Mouse (Mus musculus): ENCODE data around the gene Dexi.

Gene Dexi

DNA sequence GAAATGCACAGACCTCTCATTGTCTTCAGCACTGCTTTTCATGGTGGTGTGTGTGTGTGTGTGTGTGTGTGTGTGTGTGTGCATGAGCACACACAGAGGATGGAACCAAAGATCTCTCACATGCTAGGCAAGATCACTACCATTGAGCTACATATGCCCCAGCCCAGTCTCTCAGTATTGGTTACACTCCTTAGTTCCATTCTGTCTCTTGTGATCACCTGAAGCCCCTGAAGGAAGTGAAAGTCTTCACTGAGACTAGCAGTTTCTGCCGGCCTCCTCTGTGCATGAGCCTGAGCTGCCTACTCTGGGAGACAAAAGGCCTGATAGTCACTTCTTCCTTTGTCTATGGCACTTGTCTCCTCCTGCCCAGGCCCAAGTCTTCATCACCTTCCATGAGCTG, 43.7 kb downstream of the Dexi start:
- no peak for DNase-seq (ENCODE audit: low read depth)

DNA sequence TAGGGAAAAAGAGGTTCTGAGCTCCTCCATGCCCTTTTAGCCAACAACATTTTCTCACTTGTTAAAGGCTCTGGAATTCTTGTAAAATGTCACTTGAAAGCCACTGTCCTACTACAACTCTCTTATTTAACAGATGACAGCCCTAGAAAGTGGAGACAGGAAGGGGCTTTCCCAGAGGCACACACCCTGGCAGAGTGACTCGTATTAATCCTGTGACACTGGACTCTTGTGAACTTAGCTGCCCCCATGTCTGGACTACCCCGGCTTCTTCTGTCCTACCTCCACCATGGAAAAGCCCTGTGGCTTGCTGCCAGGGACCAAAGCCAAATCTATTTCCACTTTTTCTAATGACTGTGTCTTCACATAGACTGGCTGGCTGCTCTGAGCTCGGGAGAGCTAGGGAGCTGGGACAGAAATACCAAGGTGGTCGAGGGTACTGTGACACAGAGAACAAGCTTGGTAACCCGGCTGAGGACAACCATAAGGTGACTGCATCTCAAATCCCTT, 44.7 kb downstream of the Dexi start:
- no peak for DNase-seq (ENCODE audit: low read depth)

DNA sequence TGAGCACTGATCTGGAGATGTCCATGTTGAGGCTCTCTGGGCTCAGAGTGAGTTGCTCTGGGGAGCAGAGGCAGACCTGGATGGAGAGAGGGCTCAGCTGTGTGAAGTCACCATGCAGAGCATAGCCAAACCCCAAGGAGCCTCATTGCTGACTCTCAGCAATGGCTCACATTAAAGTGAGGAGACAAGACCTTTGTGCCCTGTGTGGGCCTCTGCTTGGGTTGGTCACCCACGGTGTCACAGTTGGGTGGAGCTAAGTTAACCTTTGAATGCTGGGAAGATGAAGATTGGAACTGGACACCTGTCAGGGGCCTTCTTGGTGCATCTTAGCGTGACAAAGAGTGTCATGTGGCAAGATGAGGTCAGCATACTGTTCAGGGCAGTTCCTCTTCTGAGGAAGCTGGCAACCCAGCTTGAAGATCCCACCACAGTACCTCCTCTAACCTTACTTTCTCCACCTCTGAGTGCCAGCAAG, 47.0 kb downstream of the Dexi start:
- DNase-seq (ENCODE audit: low read depth) = no peak

DNA sequence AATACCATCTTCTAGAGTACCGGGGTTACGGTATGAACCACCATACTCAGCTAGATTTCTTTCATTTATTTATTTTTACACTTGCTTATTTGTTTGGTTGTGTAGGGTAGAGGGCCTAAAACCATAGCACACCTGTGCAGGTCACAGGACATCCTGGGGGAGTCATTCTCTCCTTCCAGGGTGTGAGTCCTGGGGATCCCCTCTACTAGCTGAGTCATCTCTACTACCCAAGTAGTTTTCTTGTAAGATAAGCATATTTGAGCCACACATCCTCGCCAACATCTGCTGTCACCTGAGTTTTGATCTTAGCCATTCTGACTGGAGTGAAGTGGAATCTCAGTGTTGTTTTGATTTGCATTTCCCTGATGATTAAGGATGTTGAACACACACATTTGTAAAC, 50.3 kb downstream of the Dexi start:
- no peak for DNase-seq (ENCODE audit: low read depth)

DNA sequence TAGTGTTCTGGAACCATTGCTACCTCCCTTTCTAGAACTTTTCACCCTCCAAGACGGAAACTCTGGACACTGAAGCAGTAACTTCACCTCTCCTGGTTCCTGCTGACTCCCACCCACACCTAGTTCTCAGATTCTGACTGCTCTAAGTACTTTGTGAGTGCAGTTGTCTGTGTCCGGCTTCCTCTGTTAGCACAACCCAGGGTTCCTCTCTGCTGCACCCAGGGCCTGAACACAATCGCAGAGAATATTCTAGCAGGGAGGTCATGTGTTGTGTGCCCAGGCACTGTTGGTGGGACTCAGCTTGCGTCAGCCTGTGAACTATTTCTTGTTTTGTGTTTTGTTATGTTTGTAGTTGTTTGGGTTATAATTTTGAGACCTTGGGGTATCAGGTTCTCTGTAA, 51.1 kb downstream of the Dexi start:
- DNase-seq (ENCODE audit: low read depth) = no peak

DNA sequence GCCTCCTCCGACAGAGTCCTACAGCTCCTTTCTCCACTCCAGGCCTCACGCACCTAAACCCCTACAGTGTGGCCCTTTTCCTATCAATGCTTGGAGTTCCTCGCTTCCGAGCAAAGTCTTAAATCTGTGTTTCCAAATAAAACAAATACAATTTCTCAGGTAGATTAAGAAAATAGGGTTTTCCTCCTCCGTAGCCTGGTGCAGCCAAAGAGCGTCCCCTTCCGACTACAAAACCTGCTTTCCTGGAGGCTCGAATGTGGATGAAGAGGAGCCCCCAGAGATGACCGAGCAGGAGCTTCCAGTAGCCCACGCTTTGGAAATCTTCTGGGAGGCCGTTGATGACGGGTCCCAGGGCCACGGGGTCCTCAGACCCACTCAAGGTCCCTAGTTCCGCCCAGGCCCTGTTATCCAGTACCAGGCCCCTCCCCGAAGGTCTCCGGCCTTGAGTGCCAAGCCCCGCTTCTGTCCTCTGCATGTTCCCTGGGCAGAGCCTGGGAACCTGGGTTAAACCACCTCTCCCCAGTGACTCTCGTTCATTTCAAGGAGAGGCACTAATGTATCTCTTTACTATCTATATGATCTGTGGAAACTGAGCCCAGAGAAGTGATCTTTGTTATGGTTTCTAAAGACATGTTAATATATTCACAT, 52.2 kb downstream of the Dexi start:
- no peak for DNase-seq (ENCODE audit: low read depth)

DNA sequence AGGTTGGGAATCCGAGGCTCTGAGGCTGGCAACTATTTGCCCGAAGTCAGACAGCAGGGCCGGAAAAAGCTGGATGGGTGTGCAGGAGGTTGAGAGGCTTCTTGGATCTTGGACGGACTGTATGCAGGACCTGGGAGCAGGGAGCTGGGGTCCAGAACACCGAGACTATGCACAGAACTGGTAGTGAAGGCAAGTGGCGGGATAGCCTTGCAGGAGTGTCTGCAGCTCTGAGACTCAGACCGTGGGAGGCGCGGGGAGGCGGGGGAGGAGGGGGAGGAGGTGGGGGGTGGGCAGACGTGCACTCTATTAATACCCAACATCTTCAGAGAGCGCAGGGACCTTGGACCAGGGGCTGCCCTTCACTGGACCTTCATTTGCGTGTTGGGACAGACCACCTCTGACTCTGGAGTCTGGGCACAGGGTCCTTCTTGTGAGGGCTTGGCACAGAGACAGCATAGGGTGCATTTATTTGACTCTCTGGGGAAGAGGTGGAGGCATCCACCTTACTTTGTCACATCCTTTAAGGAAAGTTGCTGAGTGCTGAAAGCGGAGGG, 52.9 kb downstream of the Dexi start:
- no peak for DNase-seq (ENCODE audit: low read depth)

DNA sequence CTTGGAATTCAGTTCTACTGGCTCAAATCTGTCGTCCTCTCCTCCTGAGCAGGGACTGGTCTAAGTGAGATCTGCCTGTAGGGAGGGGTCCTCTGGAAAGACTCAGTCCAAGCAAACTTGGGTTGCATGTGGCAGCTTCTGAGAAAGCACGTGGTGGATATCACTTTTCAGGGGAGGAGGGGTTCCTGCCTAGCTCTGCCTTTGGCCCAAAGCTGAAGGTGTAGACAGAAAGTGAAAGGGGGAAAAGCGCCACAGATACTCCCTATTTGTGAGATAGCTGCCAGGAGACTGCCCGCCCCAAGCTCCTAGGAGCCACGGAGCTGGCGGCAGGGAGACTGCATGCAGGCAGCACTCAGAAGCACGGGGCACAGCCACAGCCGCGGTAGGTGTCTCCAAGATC, 53.4 kb downstream of the Dexi start:
- DNase-seq (ENCODE audit: low read depth) = peak; percentile 15

DNA sequence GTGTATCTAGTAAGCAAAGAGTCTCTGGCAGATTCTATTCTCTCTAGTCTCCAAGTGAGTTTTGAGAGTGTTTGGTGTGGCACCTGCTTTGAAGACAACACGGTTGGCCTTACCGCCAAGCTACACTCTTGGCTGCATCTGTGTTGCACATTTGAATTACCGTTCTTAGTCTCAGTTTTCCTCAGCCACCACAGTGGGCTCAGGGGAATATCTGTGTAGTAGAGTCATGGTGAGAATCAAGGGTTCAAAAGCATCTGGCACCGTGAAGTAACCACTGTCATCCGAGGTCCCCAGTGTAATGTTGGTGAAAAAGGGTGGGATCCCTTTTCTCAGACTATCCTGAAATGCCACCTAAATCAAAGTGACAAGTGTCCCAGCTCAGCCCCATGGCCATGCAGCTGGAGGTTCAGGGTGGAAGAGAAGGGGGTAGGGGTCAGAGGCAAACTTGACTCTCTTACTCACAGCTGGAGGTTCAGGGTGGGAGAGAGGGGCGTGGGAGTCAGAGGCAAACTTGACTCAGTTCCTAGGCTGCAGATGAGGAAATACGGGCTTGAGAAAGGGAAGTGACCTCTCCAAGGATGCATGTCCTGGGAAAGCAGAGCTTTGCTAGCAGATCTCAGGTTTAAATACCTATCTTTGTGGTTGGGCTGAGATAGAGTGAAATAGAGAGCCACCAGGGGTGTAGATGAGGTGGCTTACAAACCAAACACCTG, 53.9 kb downstream of the Dexi start:
- no peak for DNase-seq (ENCODE audit: low read depth)

DNA sequence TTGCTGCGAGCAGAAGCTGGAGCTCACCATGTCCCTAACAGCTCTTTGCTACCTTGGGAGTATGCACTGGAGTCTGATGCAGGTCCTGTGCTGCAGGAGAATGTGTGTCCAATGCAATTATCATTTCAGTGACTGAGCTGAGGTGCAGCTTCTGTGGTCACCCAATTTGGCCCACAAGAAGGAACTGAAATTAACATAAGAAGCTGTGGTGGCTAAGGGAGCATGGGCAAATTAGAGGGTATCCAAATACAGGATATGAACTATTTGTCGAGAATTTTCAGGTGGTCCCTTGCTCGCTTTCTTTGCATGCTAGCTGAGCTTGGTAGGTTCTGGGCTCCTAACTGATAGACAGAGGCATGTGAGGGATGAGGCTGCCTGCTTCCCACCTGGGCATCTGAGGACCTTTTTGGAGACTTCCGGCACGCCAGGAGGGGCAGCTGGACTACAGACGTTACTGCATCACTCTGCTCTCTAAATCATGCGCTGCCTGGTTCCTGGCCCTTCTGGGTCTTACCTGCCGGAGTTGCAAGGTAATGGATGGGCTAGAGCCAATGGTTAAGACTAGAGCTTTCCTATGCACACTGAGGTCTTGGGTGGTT, 54.9 kb downstream of the Dexi start:
- DNase-seq (ENCODE audit: low read depth) = no peak

DNA sequence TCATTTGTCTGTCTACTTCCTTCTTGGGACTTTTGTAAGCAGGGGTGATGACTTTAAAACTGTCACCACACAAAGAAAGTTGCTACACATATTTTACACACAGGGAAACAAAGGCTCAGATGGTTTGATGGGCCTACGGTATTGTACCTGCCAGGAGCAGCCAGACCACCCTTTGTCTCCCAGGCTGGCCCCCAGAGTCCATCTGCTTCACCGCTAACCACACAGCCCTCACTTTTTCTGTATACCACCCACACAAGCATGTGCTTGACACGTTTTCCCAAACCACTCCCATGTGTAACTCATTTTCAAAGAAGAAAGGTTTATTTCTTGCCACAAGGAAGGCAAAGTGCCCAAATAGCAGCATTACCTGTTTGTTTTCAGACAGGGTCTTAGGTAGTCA, 55.9 kb downstream of the Dexi start:
- DNase-seq (ENCODE audit: low read depth) = no peak

DNA sequence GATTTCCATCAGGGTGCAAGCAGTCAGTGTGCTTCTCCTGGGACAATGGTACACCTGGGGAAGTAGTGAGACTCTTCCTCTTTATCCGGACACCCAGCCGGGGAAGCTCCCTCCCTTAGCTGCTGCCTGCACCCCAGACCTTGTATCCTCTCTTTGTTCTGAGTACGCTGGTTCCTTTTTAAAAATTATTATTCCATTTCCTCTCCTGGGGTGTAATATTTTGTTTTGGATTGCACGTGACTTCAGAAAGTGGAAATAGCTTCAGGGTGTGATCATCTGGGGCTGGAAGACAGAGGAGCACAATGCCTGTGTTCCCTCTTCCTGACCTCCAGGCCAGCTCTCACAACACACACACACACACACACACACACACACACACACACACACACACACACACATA, 60.5 kb downstream of the Dexi start:
- no peak for DNase-seq (ENCODE audit: low read depth)

DNA sequence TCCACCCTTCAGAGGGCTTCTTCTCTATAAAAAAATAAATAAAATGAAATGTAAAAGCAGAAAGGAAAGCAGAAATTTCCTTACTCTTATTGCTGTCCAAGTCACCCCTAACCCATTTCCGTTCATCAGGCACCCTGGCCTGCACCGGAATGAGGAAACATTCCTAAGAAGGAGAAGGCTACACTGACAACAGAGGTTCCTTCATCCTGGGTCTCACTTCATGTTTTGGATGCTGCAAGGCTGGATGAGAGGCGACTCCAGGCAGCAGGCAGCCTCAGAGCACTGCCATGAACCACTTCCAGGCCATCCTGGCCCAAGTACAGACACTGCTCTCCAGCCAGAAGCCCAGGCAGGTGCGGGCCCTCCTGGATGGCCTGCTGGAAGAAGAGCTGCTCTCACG, 63.0 kb downstream of the Dexi start, which contains the start of gene Ciita:
Gene Ciita, plus strand, starts transcription at position 203 of the 400 bp plus-strand sequence.
- no peak for DNase-seq (ENCODE audit: low read depth)

DNA sequence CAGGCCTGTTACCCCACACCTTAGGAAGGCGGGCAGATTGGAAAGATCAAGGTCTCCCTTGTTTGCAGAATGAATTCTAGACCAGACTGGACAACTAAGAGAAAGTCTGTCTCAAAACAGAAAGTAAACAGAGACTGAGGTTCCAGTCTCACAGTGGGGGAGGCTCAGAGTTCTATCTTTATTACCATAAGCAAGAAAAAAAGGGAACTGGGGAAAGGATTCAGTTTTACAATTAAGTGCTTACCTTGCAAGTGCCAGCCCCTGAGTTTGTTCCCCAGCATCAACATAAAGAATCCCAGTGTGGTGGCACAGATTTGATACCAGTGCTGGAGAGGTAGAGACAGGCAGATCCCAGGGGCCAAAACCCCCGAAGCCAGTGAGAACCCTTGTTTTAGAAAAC, 66.9 kb downstream of the Dexi start:
- no peak for DNase-seq (ENCODE audit: low read depth)

DNA sequence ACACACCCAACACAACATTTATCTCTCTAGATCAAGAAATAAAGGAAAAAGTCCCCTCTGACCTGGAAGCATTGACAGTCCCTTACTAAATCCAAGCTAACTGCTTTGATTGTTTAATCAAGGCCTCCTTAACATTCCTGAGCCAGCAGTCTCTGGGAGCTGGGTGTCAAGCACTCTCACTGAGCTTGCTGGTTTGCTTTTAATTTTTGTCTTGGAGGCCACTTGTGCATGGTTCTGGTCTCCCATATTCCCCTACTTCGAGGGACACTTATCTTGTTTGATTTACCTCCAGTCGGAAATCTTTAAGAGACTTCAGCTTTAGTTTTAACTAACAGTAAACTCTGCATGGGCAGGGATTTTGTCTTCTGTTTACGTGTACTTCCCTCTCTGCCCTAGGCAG, 67.9 kb downstream of the Dexi start:
- no peak for DNase-seq (ENCODE audit: low read depth)

DNA sequence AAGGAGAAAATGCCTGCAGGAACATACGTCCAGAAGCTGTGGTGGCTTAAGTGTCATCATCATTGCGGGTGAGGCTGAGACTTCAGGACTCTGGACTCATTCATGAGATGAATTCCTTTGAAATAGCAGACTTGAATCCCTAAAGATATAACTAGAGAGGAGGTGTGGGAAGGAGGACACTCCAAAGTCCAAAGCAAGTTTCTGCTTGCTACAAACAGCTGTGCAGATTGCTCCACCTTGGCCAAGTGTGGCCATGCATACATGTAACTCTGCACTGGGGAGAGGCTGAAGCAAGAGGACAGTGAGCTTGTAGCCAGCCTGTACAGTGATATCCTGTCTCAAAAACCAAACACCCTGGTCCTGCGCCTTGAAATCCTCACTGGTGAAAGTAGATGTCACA, 70.9 kb downstream of the Dexi start:
- DNase-seq (ENCODE audit: low read depth) = no peak

DNA sequence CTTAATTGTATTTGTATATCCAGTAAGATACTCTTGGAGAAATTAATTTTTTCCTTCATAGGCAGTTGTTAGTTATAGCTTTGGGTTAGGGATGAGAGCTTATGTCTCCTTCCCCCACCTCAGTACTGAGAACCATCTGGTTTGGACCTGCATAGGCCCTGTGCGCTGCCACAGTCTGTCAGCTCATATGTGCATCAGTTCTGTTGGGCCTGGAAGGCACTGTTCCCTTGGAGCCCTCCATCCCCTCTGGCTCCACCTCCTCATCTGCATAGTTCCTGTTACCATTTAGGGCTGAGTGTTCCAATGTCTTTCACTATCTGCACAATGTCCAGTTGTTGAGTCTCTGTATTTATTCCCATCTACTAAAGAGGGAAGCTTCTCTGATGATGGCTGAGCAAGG, 74.7 kb downstream of the Dexi start:
- DNase-seq (ENCODE audit: low read depth) = no peak

DNA sequence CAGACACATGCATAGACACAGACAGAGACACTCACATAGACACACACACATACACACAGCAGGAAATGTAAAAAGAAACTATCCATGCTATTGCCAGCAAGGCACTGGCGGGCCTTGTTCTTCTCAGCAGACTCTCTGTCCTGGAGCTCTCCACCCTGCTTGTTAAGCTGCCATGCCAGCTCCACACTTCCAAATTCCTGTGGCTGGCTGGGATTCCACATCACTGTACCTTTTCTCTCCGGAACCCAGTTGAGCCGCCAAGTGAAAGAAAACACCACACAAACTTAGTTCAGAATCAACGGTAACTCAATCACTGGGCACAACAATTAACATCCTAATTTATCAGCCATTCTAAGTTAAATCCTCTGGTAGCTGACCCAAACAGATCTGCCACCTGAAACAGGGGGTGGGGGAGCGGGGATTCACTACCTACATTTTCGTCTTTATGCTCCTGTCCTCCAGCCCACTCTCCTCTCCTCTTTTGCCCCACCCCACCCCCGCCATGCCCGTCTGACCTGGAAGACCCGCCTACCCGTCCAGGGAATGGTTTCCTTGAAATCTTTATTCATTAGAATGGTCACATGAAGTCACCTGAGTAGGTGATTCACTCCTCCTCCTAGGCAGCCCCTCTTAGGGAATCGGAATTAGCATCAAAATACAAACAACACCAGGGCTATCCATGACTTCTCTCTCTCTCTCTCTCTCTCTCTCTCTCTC, 75.3 kb downstream of the Dexi start:
- peak; percentile 24 for DNase-seq (ENCODE audit: low read depth)

DNA sequence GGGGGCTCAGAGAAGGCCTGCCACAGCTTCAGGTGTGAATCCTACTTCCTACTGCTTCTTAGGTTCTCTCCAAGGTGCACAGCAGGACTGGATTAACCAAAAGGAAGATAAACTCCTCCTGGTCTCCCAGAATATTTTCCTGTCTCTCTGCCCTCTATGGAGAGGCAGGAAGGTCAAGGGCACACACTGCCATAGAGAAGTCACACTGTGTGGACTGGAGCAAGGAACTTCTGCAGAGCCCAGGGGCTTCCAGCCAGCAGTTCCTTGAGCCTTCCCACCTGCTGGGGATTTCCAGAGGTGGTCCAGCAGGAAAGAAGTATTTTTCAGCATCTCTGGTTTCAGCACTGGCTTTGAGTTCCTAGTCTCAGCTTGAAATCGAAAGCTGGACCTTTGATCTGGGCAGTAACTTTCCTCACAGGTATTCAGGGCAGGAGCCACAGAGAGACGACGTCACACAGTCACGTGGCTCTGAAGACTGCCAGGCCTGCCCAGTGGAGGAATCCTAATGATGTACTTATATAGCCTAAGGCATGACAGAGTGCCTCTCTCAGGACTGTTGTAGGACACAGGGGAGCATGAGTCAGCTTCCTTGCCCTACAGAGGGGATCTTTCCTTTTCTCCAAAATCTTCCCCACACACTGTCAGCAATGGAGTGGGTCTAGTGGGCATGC, 77.7 kb downstream of the Dexi start:
- DNase-seq (ENCODE audit: low read depth) = peak; percentile 53

DNA sequence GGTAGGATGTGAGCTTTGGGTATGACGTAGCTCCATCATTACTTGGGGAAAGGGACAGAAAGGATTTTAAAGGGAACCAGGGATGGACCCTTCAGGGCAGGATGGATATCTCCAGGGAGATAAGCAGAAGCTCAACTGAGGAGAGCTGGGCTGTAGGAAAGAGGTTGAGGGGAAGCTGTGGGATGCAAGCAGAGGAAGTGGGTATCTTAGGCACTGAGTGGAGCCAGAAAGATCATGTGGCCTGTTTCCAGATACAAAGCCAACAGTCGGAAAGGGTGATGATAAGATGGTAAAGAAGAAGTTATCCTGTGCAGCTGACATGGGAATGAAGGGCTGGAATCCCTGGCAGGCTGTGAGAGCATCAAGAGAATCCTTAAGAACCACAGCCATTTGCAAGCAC, 81.7 kb downstream of the Dexi start:
- no peak for DNase-seq (ENCODE audit: low read depth)

DNA sequence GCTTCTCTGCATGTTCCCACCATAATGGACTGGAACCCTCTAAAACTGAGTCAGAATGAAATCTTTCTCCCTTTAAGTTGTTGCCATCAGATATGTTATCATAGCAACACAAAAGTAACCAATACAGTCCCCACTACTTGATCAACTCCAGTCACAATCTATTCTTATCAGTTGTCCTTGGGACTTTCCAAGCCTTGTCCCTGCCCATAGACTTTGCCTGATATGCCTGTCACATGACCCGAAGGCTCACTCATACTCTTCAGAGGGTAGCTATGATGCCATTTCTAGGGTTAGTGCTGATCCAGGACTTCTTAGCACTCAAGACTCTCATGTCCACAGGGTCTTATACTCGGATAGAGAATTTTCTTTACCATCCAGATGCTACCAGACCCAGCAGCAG, 82.7 kb downstream of the Dexi start:
- no peak for DNase-seq (ENCODE audit: low read depth)

DNA sequence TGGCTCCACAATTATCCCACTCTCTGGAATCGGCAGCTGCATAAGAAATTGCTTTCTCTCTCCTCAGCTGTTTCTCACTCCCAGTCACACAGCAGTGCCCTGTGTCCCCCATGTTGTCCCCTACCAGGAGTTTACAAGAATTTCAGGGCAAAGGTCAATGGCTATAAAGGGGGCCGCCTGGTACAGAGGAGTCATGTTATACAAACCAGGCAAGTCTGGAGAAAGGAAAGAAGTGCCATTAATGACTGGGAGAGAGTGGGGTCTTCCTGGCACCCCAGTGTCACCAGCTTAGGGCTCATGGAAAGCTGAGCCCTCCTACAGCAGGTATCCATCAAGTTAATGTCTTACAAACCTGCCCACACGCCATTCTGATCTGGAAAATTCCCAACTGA, 88.3 kb downstream of the Dexi start:
- DNase-seq (ENCODE audit: low read depth) = no peak

All from NIH3T3 (cell line).